Mouse (Mus musculus): ENCODE measurements around the gene Orai1.
"Not testable (repeated sequence)": the region's sequence is repeated elsewhere in the genome, so short reads cannot be mapped to it uniquely, and the experiment has no call there.

DNA sequence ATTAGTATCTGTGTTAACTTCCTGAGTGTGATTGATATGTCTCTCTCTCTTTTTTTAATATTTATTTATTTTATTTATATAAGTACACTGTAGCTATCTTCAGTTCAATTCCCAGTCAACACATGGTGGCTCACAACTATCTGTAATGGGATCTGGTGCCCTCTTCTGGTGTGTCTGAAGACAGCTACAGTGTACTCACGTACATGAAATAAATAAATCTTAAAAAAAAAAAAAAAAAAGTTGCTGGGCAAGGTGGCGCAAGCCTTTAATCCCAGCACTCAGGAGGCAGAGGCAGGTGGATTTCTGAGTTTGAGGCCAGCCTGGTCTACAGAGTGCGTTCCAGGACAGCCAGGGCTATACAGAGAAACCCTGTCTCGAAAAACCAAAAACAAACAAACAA is 40.2 kb upstream of the Orai1 start:
- TF ChIP-seq POLR2A (IDR thresholded peaks at IDR 0.05; ENCODE audit: insufficient read length, low read depth); USF1 (IDR thresholded peaks at IDR 0.05; ENCODE audit: low read depth); SRF (IDR thresholded peaks at IDR 0.05; ENCODE audit: control insufficient read depth, insufficient read length, low read depth); TCF12 (IDR thresholded peaks at IDR 0.05; ENCODE audit: insufficient read depth, poor library complexity, severe bottlenecking); MAX (IDR thresholded peaks at IDR 0.05; ENCODE audit: low read depth); POLR2AphosphoS2 (IDR thresholded peaks at IDR 0.05; ENCODE audit: insufficient read length, low read depth); MYOG (IDR thresholded peaks at IDR 0.05; ENCODE audit: control insufficient read depth in 1 of 3, insufficient read depth in 1 of 3, insufficient read length in 2 of 3, low read depth in 2 of 3); TCF3 (IDR thresholded peaks at IDR 0.05; ENCODE audit: insufficient read length, low read depth); MYOD1 (IDR thresholded peaks at IDR 0.05; ENCODE audit: control insufficient read depth in 1 of 3, insufficient read length in 2 of 3, low read depth in 2 of 3); E2F4 (IDR thresholded peaks at IDR 0.05; ENCODE audit: insufficient read depth); CEBPB (IDR thresholded peaks at IDR 0.05; ENCODE audit: insufficient read depth, poor library complexity, severe bottlenecking): not testable (repeated sequence)

All from myocyte (in vitro differentiated cells).